Mouse (Mus musculus): ENCODE measurements around the gene Fdxr. TPM values are rescaled to one million over a fixed set of nuclear protein-coding genes. Genes with fewer than 3 reads are reported as not detected.

Gene Fdxr
- polyA plus RNA-seq, 1 experiment from 2014 or later, result 15.6 TPM

GRCm38 (mm10) chr11:115234320-115235044 is 42.4 kb downstream of the Fdxr start:
- no peaks in the 10 kb centered on the region for H3K36me3 ChIP-seq (ENCODE audit: control insufficient read depth, insufficient read depth, low read length)
- no peak for DNase-seq (ENCODE audit: low spot score)
- H3K9ac ChIP-seq (ENCODE audit: low read length), result no peak overlapping the region
- no peak for ATAC-seq (ENCODE audit: insufficient number of reproducible peaks, low FRiP score, low TSS enrichment, low read depth)
- no peak overlapping the region for H3K4me3 ChIP-seq (ENCODE audit: low read depth, low read length)
- H3K4me2 ChIP-seq (ENCODE audit: low read depth, severe bottlenecking), result no peak overlapping the region
- WGBS, result 65% methylated on average over 15 of the region's 15 CpGs
- no peak overlapping the region for H3K27ac ChIP-seq (replicated peaks; ENCODE audit: low read depth, low read length)
- H3K4me1 ChIP-seq (ENCODE audit: control insufficient read depth, insufficient read depth, low read length), result peaks cover 14% of the 10 kb centered on the region
- H3K27me3 ChIP-seq (ENCODE audit: control insufficient read depth, insufficient read depth, low read length), result no peaks in the 10 kb centered on the region
- no peaks in the 10 kb centered on the region for H3K9me3 ChIP-seq (ENCODE audit: control insufficient read depth, low read length)

GRCm38 (mm10) chr11:115233526-115234290 is 43.1 kb downstream of the Fdxr start:
- H3K9me3 ChIP-seq (ENCODE audit: control insufficient read depth, low read length), result no peaks in the 10 kb centered on the region
- H3K36me3 ChIP-seq (ENCODE audit: control insufficient read depth, insufficient read depth, low read length), result no peaks in the 10 kb centered on the region
- no peaks in the 10 kb centered on the region for H3K27me3 ChIP-seq (ENCODE audit: control insufficient read depth, insufficient read depth, low read length)
- peaks cover 14% of the 10 kb centered on the region for H3K4me1 ChIP-seq (ENCODE audit: control insufficient read depth, insufficient read depth, low read length)
- H3K9ac ChIP-seq (ENCODE audit: low read length), result no peak overlapping the region
- no peak for ATAC-seq (ENCODE audit: insufficient number of reproducible peaks, low FRiP score, low TSS enrichment, low read depth)
- no peak overlapping the region for H3K4me2 ChIP-seq (ENCODE audit: low read depth, severe bottlenecking)
- WGBS, result 50% methylated on average over 20 of the region's 20 CpGs
- H3K4me3 ChIP-seq (ENCODE audit: low read depth, low read length), result no peak overlapping the region
- DNase-seq (ENCODE audit: low spot score), result no peak
- no peak overlapping the region for H3K27ac ChIP-seq (replicated peaks; ENCODE audit: low read depth, low read length)

- DNase-seq (ENCODE audit: low spot score) (no peak), ATAC-seq (ENCODE audit: insufficient number of reproducible peaks, low FRiP score, low TSS enrichment, low read depth) (no peak)
- Histone ChIP-seq H3K27me3 (ENCODE audit: control insufficient read depth, insufficient read depth, low read length) (no peaks in the 10 kb centered on the region), H3K4me3 (ENCODE audit: low read depth, low read length) (no peak overlapping the region), H3K9me3 (ENCODE audit: control insufficient read depth, low read length) (no peaks in the 10 kb centered on the region), H3K4me1 (ENCODE audit: control insufficient read depth, insufficient read depth, low read length) (peaks cover 14% of the 10 kb centered on the region), H3K9ac (ENCODE audit: low read length) (no peak overlapping the region), H3K4me2 (ENCODE audit: low read depth, severe bottlenecking) (no peak overlapping the region), H3K27ac (replicated peaks; ENCODE audit: low read depth, low read length) (no peak overlapping the region), H3K36me3 (ENCODE audit: control insufficient read depth, insufficient read depth, low read length) (no peaks in the 10 kb centered on the region)
- 90% methylated on average over 5 of the region's 5 CpGs for WGBS
Measured at GRCm38 (mm10) chr11:115232889-115233288, 44.0 kb downstream of the Fdxr start.

- H3K9me3 ChIP-seq (ENCODE audit: control insufficient read depth, low read length), result no peaks in the 10 kb centered on the region
- no peaks in the 10 kb centered on the region for H3K36me3 ChIP-seq (ENCODE audit: control insufficient read depth, insufficient read depth, low read length)
- H3K27ac ChIP-seq (replicated peaks; ENCODE audit: low read depth, low read length), result no peak overlapping the region
- H3K4me1 ChIP-seq (ENCODE audit: control insufficient read depth, insufficient read depth, low read length), result peaks cover 18% of the 10 kb centered on the region
- ATAC-seq (ENCODE audit: insufficient number of reproducible peaks, low FRiP score, low TSS enrichment, low read depth) (no peak), DNase-seq (ENCODE audit: low spot score) (no peak)
- no peak overlapping the region for H3K9ac ChIP-seq (ENCODE audit: low read length)
- 71% methylated on average over 9 of the region's 9 CpGs for WGBS
- H3K27me3 ChIP-seq (ENCODE audit: control insufficient read depth, insufficient read depth, low read length), result no peaks in the 10 kb centered on the region
- H3K4me3 ChIP-seq (ENCODE audit: low read depth, low read length), result no peak overlapping the region
- no peak overlapping the region for H3K4me2 ChIP-seq (ENCODE audit: low read depth, severe bottlenecking)
Measured at GRCm38 (mm10) chr11:115231924-115232323, 44.9 kb downstream of the Fdxr start.

GRCm38 (mm10) chr11:115231168-115231915 is 45.5 kb downstream of the Fdxr start:
- Histone ChIP-seq H3K4me3 (ENCODE audit: low read depth, low read length) (no peak overlapping the region), H3K9me3 (ENCODE audit: control insufficient read depth, low read length) (no peaks in the 10 kb centered on the region), H3K27me3 (ENCODE audit: control insufficient read depth, insufficient read depth, low read length) (no peaks in the 10 kb centered on the region), H3K27ac (replicated peaks; ENCODE audit: low read depth, low read length) (no peak overlapping the region), H3K4me1 (ENCODE audit: control insufficient read depth, insufficient read depth, low read length) (peaks cover 14% of the 10 kb centered on the region), H3K9ac (ENCODE audit: low read length) (no peak overlapping the region), H3K36me3 (ENCODE audit: control insufficient read depth, insufficient read depth, low read length) (no peaks in the 10 kb centered on the region), H3K4me2 (ENCODE audit: low read depth, severe bottlenecking) (no peak overlapping the region)
- ATAC-seq (ENCODE audit: insufficient number of reproducible peaks, low FRiP score, low TSS enrichment, low read depth), result no peak
- 45% methylated on average over 14 of the region's 14 CpGs for WGBS
- DNase-seq (ENCODE audit: low spot score), result no peak

- DNase-seq (ENCODE audit: low spot score), result no peak
- Histone ChIP-seq H3K9me3 (ENCODE audit: control insufficient read depth, low read length) (no peaks in the 10 kb centered on the region), H3K9ac (ENCODE audit: low read length) (no peak overlapping the region), H3K27me3 (ENCODE audit: control insufficient read depth, insufficient read depth, low read length) (no peaks in the 10 kb centered on the region), H3K27ac (replicated peaks; ENCODE audit: low read depth, low read length) (no peak overlapping the region), H3K4me3 (ENCODE audit: low read depth, low read length) (no peak overlapping the region), H3K36me3 (ENCODE audit: control insufficient read depth, insufficient read depth, low read length) (no peaks in the 10 kb centered on the region), H3K4me2 (ENCODE audit: low read depth, severe bottlenecking) (no peak overlapping the region), H3K4me1 (ENCODE audit: control insufficient read depth, insufficient read depth, low read length) (peaks cover 10% of the 10 kb centered on the region)
- ATAC-seq (ENCODE audit: insufficient number of reproducible peaks, low FRiP score, low TSS enrichment, low read depth), result no peak
- 52% methylated on average over 15 of the region's 15 CpGs for WGBS
Measured at GRCm38 (mm10) chr11:115229021-115229930, 47.6 kb downstream of the Fdxr start.

- H3K4me3 ChIP-seq (ENCODE audit: low read depth, low read length), result no peak overlapping the region
Measured at GRCm38 (mm10) chr11:115228430-115228829, 48.4 kb downstream of the Fdxr start.

More at GRCm38 (mm10) chr11:115228430-115228829, 48.4 kb downstream of the Fdxr start:
- no peaks in the 10 kb centered on the region for H3K36me3 ChIP-seq (ENCODE audit: control insufficient read depth, insufficient read depth, low read length)
- ATAC-seq (ENCODE audit: insufficient number of reproducible peaks, low FRiP score, low TSS enrichment, low read depth), result no peak
- H3K27me3 ChIP-seq (ENCODE audit: control insufficient read depth, insufficient read depth, low read length), result 0 out of 2 replicates have a peak, but pooled peaks cover 2% of the 10 kb centered on the region
- H3K4me1 ChIP-seq (ENCODE audit: control insufficient read depth, insufficient read depth, low read length), result peaks cover 13% of the 10 kb centered on the region
- WGBS, result 44% methylated on average over 7 of the region's 7 CpGs
- no peak overlapping the region for H3K27ac ChIP-seq (replicated peaks; ENCODE audit: low read depth, low read length)
- H3K9me3 ChIP-seq (ENCODE audit: control insufficient read depth, low read length), result no peaks in the 10 kb centered on the region
- DNase-seq (ENCODE audit: low spot score), result no peak
- no peak overlapping the region for H3K9ac ChIP-seq (ENCODE audit: low read length)
- no peak overlapping the region for H3K4me2 ChIP-seq (ENCODE audit: low read depth, severe bottlenecking)
